Mouse (Mus musculus) naive thymus-derived CD4-positive, alpha-beta T cell, adult 5 months (primary cell): Measurements from ENCODE around the gene Arap2. TPM values are rescaled to one million over a fixed set of nuclear protein-coding genes. Genes with fewer than 3 reads are reported as not detected.

Experiments
- polyA plus RNA-seq: library from polyadenylated mRNA; unstranded; fragments of 100-300 nt; shearing (Covaris generic); gene quantifications from one replicate; pipeline ENCODE4 v1.2.1, GENCODE M21; 2017

The Arap2 gene
- 272 TPM for polyA plus RNA-seq

DNA sequence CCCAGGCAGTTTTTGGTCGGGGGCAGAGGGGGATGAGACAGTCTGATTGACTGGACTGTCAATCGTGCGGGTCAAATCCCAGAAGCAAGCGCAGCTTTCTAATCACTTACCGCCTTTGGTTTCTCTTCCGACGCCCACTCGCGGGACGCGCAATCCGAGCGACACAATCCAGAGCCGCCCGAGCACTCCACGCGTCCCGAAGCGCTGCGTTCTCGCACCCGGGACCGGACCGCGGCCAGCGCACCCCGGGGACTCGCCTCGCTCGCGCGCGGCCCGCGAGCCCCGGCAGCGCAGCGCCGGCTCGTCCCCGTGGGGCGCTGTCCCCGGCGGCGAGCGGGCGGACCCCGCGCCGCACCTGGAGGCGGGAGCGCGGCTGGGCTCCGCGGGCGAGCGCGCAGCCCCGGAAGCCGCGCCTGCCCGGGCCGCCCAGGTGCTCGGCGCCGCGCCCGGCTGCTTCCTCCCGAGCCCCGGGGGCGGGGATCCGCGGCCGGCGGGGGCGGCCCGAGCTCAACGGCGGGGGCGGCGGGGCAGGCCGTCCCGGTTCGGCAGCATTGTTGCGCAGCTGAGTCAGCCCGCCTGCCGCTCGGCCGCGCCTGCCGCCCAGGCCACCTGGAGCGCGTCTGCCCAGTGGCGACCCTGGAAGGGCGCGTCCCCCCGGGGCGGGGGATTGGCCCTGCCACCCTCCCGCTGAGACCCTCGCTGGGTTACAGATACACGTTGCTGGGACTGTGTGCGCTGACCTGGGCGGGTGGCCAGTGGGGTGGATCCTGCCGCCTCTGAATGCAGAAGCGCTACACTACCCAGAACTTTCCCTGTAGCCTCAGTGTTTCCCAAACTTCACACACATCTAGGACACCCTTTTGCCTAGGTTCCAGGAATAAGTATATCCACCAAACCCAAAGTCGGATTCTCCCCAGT is at the start of gene Arap2:
Gene Arap2 (minus strand): TSS at position 376 of the 918 bp plus-strand sequence.

GRCm38 (mm10) chr5:62813402-62814071 is 47.6 kb upstream of the Arap2 start, which contains the start of gene Dthd1:
Gene Dthd1, plus strand, starts transcription at chr5:62813823.

Other genes with a start within 250 kb of the Arap2 start
- 0.14 TPM for gene Dthd1, start 47.7 kb upstream of the Arap2 start, polyA plus RNA-seq